Mouse (Mus musculus) cerebellum, adult 2 months (tissue): ENCODE data around the gene Prmt2. TPM values are rescaled to one million over a fixed set of nuclear protein-coding genes. Genes with fewer than 3 reads are reported as not detected.

Source experiments
- DNase-seq, 2 experiments: peaks; one replicate each; pipeline ENCODE4 v3.0.0; 2021
- H3K27ac ChIP-seq: fragments of 200-500 bp; 2 replicates; pipeline ENCODE4 v1.5.1; 2012; ENCODE audit warnings: low read length, control low read depth, inconsistent platforms; ENCODE audit not compliant: insufficient read depth
- H3K27me3 ChIP-seq: fragments of 200-500 bp; 2 replicates; pipeline ENCODE4 v1.6.1; 2012; ENCODE audit warnings: inconsistent platforms, mild to moderate bottlenecking, low read length, moderate library complexity; ENCODE audit not compliant: control insufficient read depth, insufficient read depth
- H3K4me1 ChIP-seq: fragments of 200-500 bp; 2 replicates; pipeline ENCODE4 v1.6.1; 2011; ENCODE audit warnings: low read length; ENCODE audit not compliant: control insufficient read depth, insufficient read depth
- H3K4me3 ChIP-seq: fragments of 200-500 bp; replicated peaks from 2 replicates; pipeline ENCODE3; 2011; ENCODE audit warnings: mild to moderate bottlenecking, low read depth, low read length, control low read depth; ENCODE audit not compliant: insufficient read depth
- CTCF ChIP-seq: fragments of 200-500 bp; IDR thresholded peaks from 2 replicates; pipeline ENCODE4 v1.5.1; 2011; ENCODE audit warnings: low read depth, mild to moderate bottlenecking, control low read depth, low read length, moderate library complexity, borderline replicate concordance; ENCODE audit not compliant: insufficient read depth
- POLR2A ChIP-seq: fragments of 200-500 bp; IDR thresholded peaks from 2 replicates; pipeline ENCODE4 v1.6.1; 2011; ENCODE audit warnings: low read length, control low read depth, borderline replicate concordance; ENCODE audit not compliant: insufficient read depth
- WGBS: fragments of 180-500 bp; shearing (Covaris S2); methylation state at CpG from one replicate; pipeline ENCODE4 v1.1.7; 2018; 5-methylcytosine and 5-hydroxymethylcytosine counted together
- polyA plus RNA-seq: library from polyadenylated mRNA; depleted of rRNA; stranded (reverse); fragments of >200 nt; gene quantifications from 2 replicates; pipeline ENCODE4 v1.2.3, GENCODE M21; 2012; rRNA removed

Gene Prmt2
- 75.5 and 81.4 TPM in 2 replicates for polyA plus RNA-seq

GRCm38 (mm10) chr10:76237341-76238225, at the start of gene Prmt2:
Gene Prmt2 (minus strand): TSS chr10:76237865.
- no peaks in the 10 kb centered on the region for H3K27me3 ChIP-seq
- peak within 1 kb of the TSS; percentile 95 for H3K4me3 ChIP-seq
- no peak within 1 kb of the TSS for H3K27ac ChIP-seq
- no peaks in the 10 kb centered on the region for H3K4me1 ChIP-seq
- DNase-seq, result peak; percentile 87 to 88
- under 1% methylated on average over 47 of the region's 47 CpGs for WGBS
- TF ChIP-seq POLR2A (peak; percentile 51; the same call in 1 of the 2 replicates), CTCF (peak; percentile 11; the same call in 1 of the 2 replicates)

- DNase-seq, result no peak
- WGBS, result 63% methylated on average over 5 of the region's 5 CpGs
- TF ChIP-seq POLR2A (no peak), CTCF (no peak)
- Histone ChIP-seq H3K4me1 (no peaks in the 10 kb centered on the region), H3K27me3 (no peaks in the 10 kb centered on the region), H3K27ac (no peak overlapping the region), H3K4me3 (no peak overlapping the region)
Observed at GRCm38 (mm10) chr10:76278541-76279097, 41.0 kb upstream of the Prmt2 start.

- DNase-seq, result no peak
- no peak overlapping the region for H3K27ac ChIP-seq
- H3K4me1 ChIP-seq, result no peaks in the 10 kb centered on the region
- 78% methylated on average over 10 of the region's 10 CpGs for WGBS
- H3K27me3 ChIP-seq, result no peaks in the 10 kb centered on the region
- TF ChIP-seq POLR2A (no peak), CTCF (no peak)
- no peak overlapping the region for H3K4me3 ChIP-seq
Observed at GRCm38 (mm10) chr10:76275256-76275655, 37.6 kb upstream of the Prmt2 start.

- Histone ChIP-seq H3K4me3 (no peak overlapping the region), H3K27me3 (no peaks in the 10 kb centered on the region), H3K27ac (no peak overlapping the region), H3K4me1 (no peaks in the 10 kb centered on the region)
- TF ChIP-seq CTCF (peak; percentile 40; the same call in 1 of the 2 replicates), POLR2A (no peak)
- WGBS, result 49% methylated on average over 8 of the region's 8 CpGs
- no peak for DNase-seq
Observed at GRCm38 (mm10) chr10:76271238-76271637, 33.6 kb upstream of the Prmt2 start.

GRCm38 (mm10) chr10:76262431-76262830, 24.8 kb upstream of the Prmt2 start:
- TF ChIP-seq CTCF, result no peak
- TF ChIP-seq POLR2A, result no peak
- DNase-seq, result no peak
- Histone ChIP-seq H3K4me1 (no peaks in the 10 kb centered on the region; the same call in 1 of the 2 replicates), H3K27me3 (no peaks in the 10 kb centered on the region), H3K4me3 (no peak overlapping the region), H3K27ac (no peak overlapping the region)
- WGBS, result 72% methylated on average over 4 of the region's 4 CpGs

- 92% methylated on average over 3 of the region's 3 CpGs for WGBS
- Histone ChIP-seq H3K27me3 (no peaks in the 10 kb centered on the region), H3K27ac (no peak overlapping the region)
Observed at GRCm38 (mm10) chr10:76261447-76261846, 23.8 kb upstream of the Prmt2 start.

GRCm38 (mm10) chr10:76260358-76261059, 22.8 kb upstream of the Prmt2 start:
- H3K4me1 ChIP-seq, result no peaks in the 10 kb centered on the region; the same call in 1 of the 2 replicates
- 50% methylated on average over 11 of the region's 11 CpGs for WGBS
- no peak for TF ChIP-seq CTCF
- no peak for TF ChIP-seq POLR2A
- no peak for DNase-seq
- H3K27me3 ChIP-seq, result no peaks in the 10 kb centered on the region
- H3K4me3 ChIP-seq, result no peak overlapping the region
- no peak overlapping the region for H3K27ac ChIP-seq

More at GRCm38 (mm10) chr10:76261447-76261846, 23.8 kb upstream of the Prmt2 start:
- DNase-seq, result no peak
- no peak for TF ChIP-seq POLR2A
- TF ChIP-seq CTCF, result no peak
- H3K4me3 ChIP-seq, result no peak overlapping the region
- no peaks in the 10 kb centered on the region; the same call in 1 of the 2 replicates for H3K4me1 ChIP-seq
